Mouse (Mus musculus): ENCODE measurements around the gene Nat8.

- TF ChIP-seq CTCF (IDR thresholded peaks at IDR 0.05; ENCODE audit: low read depth) = no peak
- TF ChIP-seq EP300 (IDR thresholded peaks at IDR 0.05; ENCODE audit: low read depth) = no peak
Observed at GRCm38 (mm10) chr6:85861247-85861646, 29.4 kb upstream of the Nat8 start.
